Mouse (Mus musculus) stomach, postnatal 0 days (tissue): ENCODE data around the gene Setd4. TPM values are rescaled to one million over a fixed set of nuclear protein-coding genes. Genes with fewer than 3 reads are reported as not detected.

Experiments
- ATAC-seq: fragments of 200-750 bp; cut with Nextera tagmentation; 2 replicates; pipeline ENCODE4 v1.8.0; 2017; ENCODE audit not compliant: low FRiP score, low TSS enrichment
- DNase-seq: peaks from one replicate; pipeline ENCODE4 v3.0.0-alpha.2; 2016; ENCODE audit warnings: low spot score
- H3K27ac ChIP-seq: fragments of 300-500 bp; sonication (generic); replicated peaks from 2 replicates; pipeline ENCODE4 v1.5.1; 2014; ENCODE audit warnings: mild to moderate bottlenecking, control low read depth
- H3K27me3 ChIP-seq: fragments of 300-500 bp; sonication (generic); 2 replicates; pipeline ENCODE4 v1.6.1; 2014; ENCODE audit warnings: low read length; ENCODE audit not compliant: control insufficient read depth, insufficient read depth
- H3K36me3 ChIP-seq: fragments of 300-500 bp; sonication (generic); 2 replicates; pipeline ENCODE4 v1.6.1; 2014; ENCODE audit warnings: low read length, mixed read lengths; ENCODE audit not compliant: control insufficient read depth, insufficient read depth
- H3K4me1 ChIP-seq: fragments of 300-500 bp; sonication (generic); replicated peaks from 2 replicates; pipeline ENCODE4 v1.6.1; 2014; ENCODE audit warnings: antibody characterized with exemption; ENCODE audit not compliant: control insufficient read depth, insufficient read depth
- H3K4me2 ChIP-seq: fragments of 300-500 bp; sonication (generic); replicated peaks from 2 replicates; pipeline ENCODE4 v1.6.1; 2014; ENCODE audit warnings: low read depth, mild to moderate bottlenecking, control low read depth, moderate library complexity
- H3K4me3 ChIP-seq: fragments of 300-500 bp; sonication (generic); 2 replicates; pipeline ENCODE4 v1.5.1; 2014; ENCODE audit warnings: low read depth, low read length, control low read depth
- H3K9ac ChIP-seq: fragments of 300-500 bp; sonication (generic); 2 replicates; pipeline ENCODE4 v1.6.1; 2014; ENCODE audit warnings: mild to moderate bottlenecking, low read length, control low read depth, mixed read lengths
- H3K9me3 ChIP-seq: fragments of 300-500 bp; sonication (generic); 2 replicates; pipeline ENCODE4 v1.6.1; 2016; ENCODE audit warnings: low read length; ENCODE audit not compliant: control insufficient read depth
- CTCF ChIP-seq: IDR thresholded peaks from 2 replicates; pipeline ENCODE4 v1.5.1; 2016; ENCODE audit warnings: antibody characterized with exemption, low read depth, mild to moderate bottlenecking, moderate library complexity
- EP300 ChIP-seq: optimal IDR thresholded peaks from 2 replicates; pipeline ENCODE3; 2016; ENCODE audit warnings: antibody characterized with exemption
- WGBS: fragments of 180-500 bp; shearing (Covaris S2); extraction: QIAGEN DNeasy Blood & Tissue Kit; methylation state at CpG from one replicate; pipeline ENCODE4 v1.1.7; 2014; 5-methylcytosine and 5-hydroxymethylcytosine counted together
- polyA plus RNA-seq: library from polyadenylated mRNA; unstranded; fragments of >200 nt; fragmentation: Nextera tagmentation; extraction: Ambion mirVana; gene quantifications from 2 replicates; pipeline ENCODE4 v1.2.1, GENCODE M21; 2015

Setd4 gene
- polyA plus RNA-seq, 1 experiment from 2014 or later: 20.9 TPM

DNA sequence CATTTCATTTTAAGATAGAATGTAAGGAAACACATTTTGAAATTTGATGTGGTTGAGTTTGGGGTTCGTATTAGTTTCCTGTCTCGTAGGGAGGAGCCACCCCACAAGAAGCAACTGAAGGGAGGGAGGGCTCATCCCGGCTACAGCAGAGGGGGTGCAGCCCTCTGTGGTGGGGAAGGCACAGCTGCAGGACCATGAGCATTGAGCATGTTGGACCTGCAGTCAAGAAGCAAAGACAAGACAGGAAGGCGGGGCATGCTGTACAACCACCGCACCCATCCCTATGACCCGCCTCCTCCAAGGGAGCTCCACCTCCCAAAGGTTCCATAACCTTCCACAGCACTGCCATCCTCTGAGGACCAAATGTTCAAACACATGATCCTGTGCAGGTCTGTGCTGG lies 31.5 kb downstream of the Setd4 start:
- no peak for DNase-seq
- Histone ChIP-seq H3K27ac (no peak overlapping the region), H3K9me3 (no peaks in the 10 kb centered on the region), H3K4me2 (no peak overlapping the region), H3K27me3 (no peaks in the 10 kb centered on the region), H3K36me3 (no peaks in the 10 kb centered on the region), H3K9ac (no peak overlapping the region), H3K4me1 (no peaks in the 10 kb centered on the region), H3K4me3 (no peak overlapping the region)
- TF ChIP-seq EP300 (no peak), CTCF (no peak)
- WGBS: 91% methylated on average over 6 of the region's 6 CpGs
- 0 out of 2 replicates have a peak, but pooled peaks have one; percentile 33 for ATAC-seq

GRCm38 (mm10) chr16:93558499-93558898 lies 45.4 kb downstream of the Setd4 start:
- Histone ChIP-seq H3K4me2 (no peak overlapping the region), H3K27me3 (no peaks in the 10 kb centered on the region), H3K4me1 (no peaks in the 10 kb centered on the region), H3K4me3 (no peak overlapping the region), H3K9me3 (no peaks in the 10 kb centered on the region), H3K36me3 (no peaks in the 10 kb centered on the region), H3K27ac (no peak overlapping the region), H3K9ac (no peak overlapping the region)
- 42% methylated on average over 12 of the region's 12 CpGs for WGBS
- TF ChIP-seq EP300: no peak
- no peak for TF ChIP-seq CTCF
- DNase-seq (no peak), ATAC-seq (no peak)

DNA sequence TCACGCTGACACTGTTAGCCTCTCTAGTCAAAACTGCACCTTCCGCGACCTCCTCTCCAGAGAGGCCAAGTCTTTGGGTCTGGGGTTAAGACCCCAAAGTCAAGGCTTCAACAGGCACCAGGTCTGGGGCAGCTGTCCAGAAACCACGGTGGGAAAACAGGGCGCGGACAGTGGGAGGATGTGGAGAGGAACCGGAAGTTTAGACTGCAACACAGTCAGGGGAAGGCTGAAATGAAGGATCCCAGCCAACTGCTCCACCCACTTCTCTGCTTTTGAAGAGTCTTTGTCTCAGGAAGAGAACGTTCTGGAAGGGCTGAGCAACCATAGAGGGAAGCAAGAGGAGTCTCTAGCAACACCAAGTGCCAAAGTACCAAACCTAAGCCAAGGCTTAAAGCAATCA lies 46.2 kb downstream of the Setd4 start:
- Histone ChIP-seq H3K4me3 (no peak overlapping the region), H3K36me3 (no peaks in the 10 kb centered on the region), H3K27me3 (no peaks in the 10 kb centered on the region), H3K4me1 (no peaks in the 10 kb centered on the region), H3K27ac (no peak overlapping the region), H3K9me3 (no peaks in the 10 kb centered on the region), H3K9ac (no peak overlapping the region), H3K4me2 (no peak overlapping the region)
- 65% methylated on average over 8 of the region's 8 CpGs for WGBS
- TF ChIP-seq CTCF (no peak), EP300 (no peak)
- ATAC-seq: peak; percentile 26; the same call in 1 of the 2 replicates
- no peak for DNase-seq

- H3K4me1 ChIP-seq: no peaks in the 10 kb centered on the region
Measured at GRCm38 (mm10) chr16:93552686-93553513, 51.0 kb downstream of the Setd4 start.

GRCm38 (mm10) chr16:93549287-93549686 lies 54.6 kb downstream of the Setd4 start:
- no peaks in the 10 kb centered on the region for H3K36me3 ChIP-seq
- H3K4me3 ChIP-seq: no peak overlapping the region
- no peaks in the 10 kb centered on the region for H3K27me3 ChIP-seq
- DNase-seq: peak; percentile 70
- WGBS: 22% methylated on average over 10 of the region's 10 CpGs
- peak; percentile 76 for ATAC-seq
- TF ChIP-seq CTCF (no peak), EP300 (no peak)
- H3K4me1 ChIP-seq: no peaks in the 10 kb centered on the region
- H3K4me2 ChIP-seq: no peak overlapping the region
- no peaks in the 10 kb centered on the region for H3K9me3 ChIP-seq
- H3K27ac ChIP-seq: no peak overlapping the region; the same call in 1 of the 2 replicates
- no peak overlapping the region for H3K9ac ChIP-seq

More at GRCm38 (mm10) chr16:93552686-93553513, 51.0 kb downstream of the Setd4 start:
- Histone ChIP-seq H3K27me3 (no peaks in the 10 kb centered on the region), H3K36me3 (no peaks in the 10 kb centered on the region), H3K4me3 (no peak overlapping the region), H3K27ac (no peak overlapping the region), H3K9ac (no peak overlapping the region), H3K9me3 (no peaks in the 10 kb centered on the region), H3K4me2 (no peak overlapping the region)
- WGBS: 85% methylated on average over 12 of the region's 12 CpGs
- no peak for DNase-seq
- no peak for ATAC-seq
- no peak for TF ChIP-seq CTCF
- TF ChIP-seq EP300: no peak

DNA sequence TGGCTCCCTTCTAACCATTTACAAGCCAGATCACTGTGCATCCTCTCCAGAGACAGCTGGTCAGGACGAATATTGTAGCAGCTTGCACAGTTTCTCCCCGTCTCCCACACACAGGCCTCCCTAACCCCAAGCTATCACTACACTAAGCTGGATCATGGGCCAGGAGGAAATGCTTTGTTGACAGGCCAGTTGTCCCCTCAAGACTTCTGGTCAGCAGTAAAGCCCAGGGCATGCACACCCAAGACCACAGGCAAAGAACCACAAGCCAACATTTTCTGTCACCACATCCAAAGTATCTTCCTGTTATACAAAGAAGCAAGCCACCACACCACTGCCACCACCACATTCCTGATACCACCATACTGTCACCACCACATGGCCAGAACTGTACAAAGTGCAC lies 55.8 kb downstream of the Setd4 start:
- 75% methylated on average over 2 of the region's 2 CpGs for WGBS
- no peaks in the 10 kb centered on the region for H3K4me1 ChIP-seq
- no peaks in the 10 kb centered on the region for H3K36me3 ChIP-seq
- no peak for TF ChIP-seq EP300
- TF ChIP-seq CTCF: no peak
- no peaks in the 10 kb centered on the region for H3K27me3 ChIP-seq
- H3K27ac ChIP-seq: no peak overlapping the region
- ATAC-seq: no peak
- no peak overlapping the region for H3K9ac ChIP-seq
- H3K4me3 ChIP-seq: no peak overlapping the region
- H3K4me2 ChIP-seq: no peak overlapping the region
- H3K9me3 ChIP-seq: no peaks in the 10 kb centered on the region
- no peak for DNase-seq
